Mouse (Mus musculus) lung, postnatal 14 days (tissue): ENCODE measurements around the gene Hoxc12.
A peak's percentile ranks its signal among the peaks of the same experiment; 100 is the strongest.

Experiments used
- DNase-seq: peaks from one replicate; pipeline ENCODE4 v3.0.0; 2021

Gene Hoxc12

GRCm38 (mm10) chr15:102965892-102966775, 29.6 kb downstream of the Hoxc12 start:
- DNase-seq: peak; percentile 62

- no peak for DNase-seq
These were observed 30.3 kb downstream of the Hoxc12 start, which contains the start of gene Hoxc10 for GRCm38 (mm10) chr15:102966776-102967311. Gene Hoxc10 (plus strand): TSS chr15:102966796.

DNA sequence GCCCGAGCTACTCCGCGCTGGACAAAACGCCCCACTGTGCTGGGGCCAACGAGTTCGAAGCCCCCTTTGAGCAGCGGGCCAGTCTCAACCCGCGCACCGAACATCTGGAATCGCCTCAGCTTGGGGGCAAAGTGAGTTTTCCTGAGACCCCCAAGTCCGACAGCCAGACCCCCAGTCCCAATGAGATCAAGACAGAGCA, 30.7 kb downstream of the Hoxc12 start, which contains the start of gene Hoxc5:
Gene Hoxc5 (plus strand): TSS at position 132 of the 199 bp plus-strand sequence.
- DNase-seq: no peak

DNA sequence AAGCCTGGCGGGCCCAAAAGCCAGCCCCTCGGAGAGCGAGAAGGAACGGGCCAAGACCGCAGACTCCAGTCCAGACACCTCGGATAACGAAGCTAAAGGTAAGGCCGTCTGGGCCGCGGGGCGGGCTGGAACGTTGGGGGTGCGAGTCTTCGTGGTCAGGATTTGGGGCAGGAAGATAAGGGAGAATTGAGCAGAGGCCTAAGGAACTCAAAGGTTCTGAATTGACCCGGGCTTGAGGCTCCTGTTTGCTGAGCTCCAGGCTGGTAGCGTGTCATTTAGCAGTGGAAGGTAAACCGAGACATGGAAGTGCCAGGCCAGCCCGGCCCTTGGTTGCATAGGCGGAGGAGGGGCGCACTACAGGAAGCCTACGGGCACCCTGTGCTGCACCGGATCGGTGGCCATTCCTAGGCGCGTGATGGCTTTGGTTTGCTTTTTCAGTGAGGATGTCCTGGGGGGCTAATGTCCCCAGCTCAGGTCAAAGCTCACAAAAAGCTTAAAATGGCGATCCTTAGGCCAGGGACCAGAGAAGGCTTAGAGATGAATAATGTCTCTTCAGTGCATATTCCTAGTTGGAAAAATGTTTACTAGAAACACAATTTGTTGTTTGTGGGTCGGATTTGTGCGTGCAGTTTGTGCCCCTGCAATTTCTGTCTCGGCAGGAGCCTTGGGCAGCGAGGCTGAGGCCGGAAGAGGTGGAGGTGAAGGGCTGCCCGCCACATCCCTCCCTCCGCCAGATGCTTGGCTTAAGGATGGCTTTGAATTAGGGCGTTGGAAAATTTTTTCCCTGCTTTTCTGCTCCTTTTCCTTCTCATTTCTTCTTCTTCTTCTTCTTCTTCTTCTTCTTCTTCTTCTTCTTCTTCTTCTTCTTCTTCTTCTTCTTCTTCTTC, 31.2 kb downstream of the Hoxc12 start:
- DNase-seq: no peak

GRCm38 (mm10) chr15:102969296-102969695, 32.7 kb downstream of the Hoxc12 start:
- no peak for DNase-seq

DNA sequence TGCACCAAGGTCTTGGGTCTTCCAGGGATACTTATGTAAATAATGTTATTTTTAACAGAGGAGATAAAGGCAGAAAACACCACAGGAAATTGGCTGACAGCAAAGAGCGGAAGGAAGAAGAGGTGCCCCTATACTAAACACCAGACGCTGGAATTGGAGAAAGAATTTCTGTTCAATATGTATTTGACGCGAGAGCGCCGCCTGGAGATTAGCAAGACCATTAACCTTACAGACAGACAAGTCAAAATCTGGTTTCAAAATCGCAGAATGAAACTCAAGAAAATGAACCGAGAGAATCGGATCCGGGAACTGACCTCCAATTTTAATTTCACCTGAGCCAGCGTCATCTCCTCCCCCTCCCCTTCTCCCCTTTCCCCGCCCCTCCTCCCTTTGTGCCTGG, 34.2 kb downstream of the Hoxc12 start:
- DNase-seq: no peak

- no peak for DNase-seq
These were observed 35.7 kb downstream of the Hoxc12 start for GRCm38 (mm10) chr15:102972254-102972653.

- DNase-seq: no peak
These were observed 36.2 kb downstream of the Hoxc12 start for GRCm38 (mm10) chr15:102972753-102973152.

DNA sequence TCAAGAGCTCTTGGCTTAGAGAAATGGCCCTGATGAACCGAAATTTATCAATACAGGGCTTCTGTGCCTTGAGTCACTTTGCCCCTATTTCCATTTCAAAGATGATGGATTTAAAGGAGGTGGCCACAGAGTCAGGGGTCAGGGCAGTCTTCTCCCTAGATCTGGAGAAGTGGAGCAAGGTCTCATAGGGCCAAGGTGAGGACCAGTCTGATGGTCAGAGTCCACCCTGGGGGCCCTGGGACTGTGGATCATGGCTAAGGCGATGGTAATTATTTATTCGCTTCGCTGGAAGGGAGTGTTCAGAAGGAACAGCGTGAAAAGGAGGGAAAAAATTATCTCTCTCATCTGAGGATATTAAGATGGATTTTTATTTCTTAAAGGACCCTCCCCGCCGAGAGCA, 38.5 kb downstream of the Hoxc12 start:
- no peak for DNase-seq

DNA sequence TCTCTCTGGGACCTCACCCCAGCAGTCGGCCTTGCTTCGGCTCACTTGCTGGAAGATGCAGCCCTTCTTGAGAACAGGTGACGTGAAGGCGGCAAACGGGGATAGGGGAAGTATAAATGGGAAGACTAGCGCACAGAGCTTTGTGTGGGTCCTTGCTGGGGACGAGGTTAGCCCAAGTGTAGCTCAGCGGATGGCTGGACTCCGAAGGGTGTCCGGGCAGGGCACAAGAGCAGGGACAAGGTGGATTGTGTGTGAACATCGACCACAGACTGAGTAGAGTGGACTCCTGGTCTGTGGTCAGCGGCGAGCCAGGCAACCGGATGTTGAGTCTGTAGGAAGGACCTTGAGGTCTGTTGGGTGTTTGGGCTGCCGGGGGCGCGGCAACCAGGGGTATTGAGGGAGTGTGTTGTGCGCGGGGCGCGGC, 39.1 kb downstream of the Hoxc12 start:
- no peak for DNase-seq

DNA sequence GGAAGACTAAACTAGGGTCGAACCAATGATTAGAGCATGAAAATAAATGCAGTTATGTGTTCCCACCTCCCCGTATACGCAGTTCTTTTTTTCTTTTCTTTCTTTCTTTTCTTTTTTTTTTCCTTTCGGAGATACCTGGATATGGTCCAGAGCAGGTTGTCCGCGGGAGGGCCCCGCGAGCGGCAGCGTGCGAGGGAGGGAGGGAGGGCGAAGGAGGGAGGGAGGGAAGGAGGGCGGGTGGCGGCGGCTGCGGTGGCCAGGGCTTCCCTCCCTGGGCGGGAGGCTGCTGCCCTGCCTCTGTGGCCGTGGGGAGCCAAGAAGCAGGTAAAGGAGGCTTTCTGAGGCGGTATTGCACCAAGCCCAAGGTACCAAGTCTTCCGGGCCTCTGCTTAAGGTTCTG, 39.6 kb downstream of the Hoxc12 start, which contains the start of gene Hoxc9:
Gene Hoxc9 (plus strand): TSS at position 269 of the 400 bp plus-strand sequence.
- DNase-seq: no peak

DNA sequence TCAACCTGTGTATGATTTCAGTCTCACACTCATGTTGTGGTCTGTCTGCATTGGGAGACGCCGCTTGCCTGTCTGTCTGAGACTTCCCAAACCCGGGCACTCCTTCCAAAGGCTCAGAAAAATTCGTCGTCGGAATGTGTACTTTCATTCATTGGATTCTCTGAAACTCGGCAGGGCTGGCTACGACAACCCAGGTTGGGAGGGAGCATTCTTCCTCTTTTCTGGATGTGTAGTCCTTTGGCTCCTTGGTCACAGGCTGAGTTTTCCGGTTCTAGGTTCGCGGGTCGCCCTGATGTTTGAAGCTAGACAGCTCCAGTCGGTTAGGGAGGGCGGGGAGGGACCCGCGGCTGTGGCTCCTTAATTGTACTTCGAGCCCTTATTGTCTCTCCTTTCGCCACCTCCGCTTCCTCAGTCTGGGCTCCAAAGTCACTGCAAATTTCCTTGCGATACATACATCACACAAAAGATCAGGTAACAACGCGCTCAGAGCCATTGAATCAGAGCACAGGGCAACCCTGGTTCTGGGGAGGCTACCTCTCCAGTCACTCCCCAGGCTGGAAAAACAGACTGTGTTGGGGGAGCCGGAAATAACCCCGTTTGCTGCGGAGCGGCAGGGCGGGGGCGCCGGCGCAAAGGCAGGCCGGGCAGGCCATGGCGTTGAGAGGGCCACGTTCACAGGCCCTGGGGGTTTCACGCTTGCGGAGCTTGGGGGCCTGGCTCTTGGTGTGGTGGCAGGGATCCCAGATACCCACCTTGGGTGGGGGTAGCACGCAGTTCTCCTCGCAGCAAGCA, 40.3 kb downstream of the Hoxc12 start:
- DNase-seq: no peak

DNA sequence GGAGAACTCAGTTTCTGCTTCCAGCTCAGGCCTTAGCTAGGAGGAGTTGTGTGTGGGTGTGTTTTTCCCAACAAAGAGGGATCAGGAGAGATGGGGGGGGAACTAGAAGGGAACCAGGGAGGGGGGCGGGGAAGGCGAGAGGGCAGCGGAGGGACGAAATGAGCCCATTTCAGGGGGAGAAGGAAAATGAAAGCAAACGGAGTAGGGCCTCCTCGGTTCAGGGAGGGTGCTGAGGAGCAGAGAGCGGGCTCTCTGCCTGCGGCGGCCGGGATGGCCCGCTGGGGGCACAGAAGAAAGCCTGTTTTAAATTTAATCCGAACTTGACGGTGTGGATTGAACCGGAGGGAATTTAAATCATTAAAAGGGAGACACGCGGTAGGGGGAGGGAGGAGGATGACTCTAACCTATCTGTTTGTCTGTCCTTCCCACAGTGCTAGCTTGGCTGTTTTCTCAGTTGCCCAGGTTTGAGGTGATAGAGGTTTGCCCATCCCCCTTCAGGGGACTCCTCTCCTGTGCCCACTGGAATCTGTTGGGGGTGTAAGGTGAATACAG, 40.9 kb downstream of the Hoxc12 start:
- no peak for DNase-seq

- no peak for DNase-seq
These were observed 42.3 kb downstream of the Hoxc12 start for GRCm38 (mm10) chr15:102978615-102979515.

DNA sequence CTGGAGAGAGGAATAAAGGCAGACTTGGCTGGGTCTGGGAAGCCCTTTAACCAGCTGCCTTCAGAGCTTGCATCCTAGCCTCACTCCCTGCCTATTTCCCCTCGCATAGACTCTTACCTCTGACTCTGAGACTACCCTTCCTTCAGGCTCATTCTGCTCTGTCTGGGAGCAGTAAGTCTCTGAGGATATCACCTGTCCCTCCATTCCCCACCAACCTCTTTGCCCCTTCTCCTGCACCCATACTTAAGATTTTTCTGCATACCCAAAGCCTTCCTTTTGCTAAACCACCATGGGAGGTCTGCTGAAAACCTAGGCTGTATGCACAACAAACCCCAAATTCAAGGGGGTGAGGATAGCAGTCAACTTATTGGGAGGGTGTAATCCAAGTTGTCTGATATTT, 43.4 kb downstream of the Hoxc12 start:
- DNase-seq: no peak

DNA sequence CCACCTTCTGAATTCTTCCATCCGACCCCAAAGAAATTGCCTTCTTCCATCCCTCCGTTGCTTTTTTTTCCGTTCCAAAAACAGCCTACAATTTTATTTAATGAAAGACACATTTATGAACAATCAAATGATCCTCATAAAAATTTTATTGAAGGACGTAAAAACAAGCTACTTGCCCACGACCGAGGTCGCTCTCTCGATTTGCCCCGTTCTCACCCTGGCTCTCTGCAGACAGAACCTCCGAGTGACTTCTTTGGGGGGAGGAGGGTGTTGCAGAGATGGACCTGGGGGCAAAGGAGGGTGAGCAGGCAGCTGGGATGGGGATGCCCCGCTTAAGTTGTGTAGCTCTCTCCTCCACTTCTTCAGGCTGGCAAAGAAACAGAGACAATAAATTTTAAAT, 43.8 kb downstream of the Hoxc12 start:
- DNase-seq: no peak

DNA sequence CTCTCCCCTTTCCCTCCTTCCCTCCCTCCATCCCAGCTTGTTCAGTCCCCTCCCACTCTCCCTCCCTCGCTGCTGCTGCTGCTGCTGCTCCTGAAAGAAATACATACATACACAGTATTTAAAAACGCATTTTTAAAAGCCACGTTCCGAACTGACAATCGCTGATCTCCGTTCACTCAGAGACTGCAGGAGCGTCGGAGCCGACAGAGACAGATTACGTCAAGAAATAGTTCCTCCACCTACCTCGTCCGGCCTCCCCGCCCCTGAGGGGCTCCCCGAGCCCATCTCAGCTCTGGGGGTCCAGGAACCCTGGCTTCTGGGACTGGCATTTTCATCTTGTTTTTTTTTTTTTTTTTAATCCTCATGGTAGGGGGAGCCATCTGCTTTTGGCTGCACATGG, 44.4 kb downstream of the Hoxc12 start:
- no peak for DNase-seq

DNA sequence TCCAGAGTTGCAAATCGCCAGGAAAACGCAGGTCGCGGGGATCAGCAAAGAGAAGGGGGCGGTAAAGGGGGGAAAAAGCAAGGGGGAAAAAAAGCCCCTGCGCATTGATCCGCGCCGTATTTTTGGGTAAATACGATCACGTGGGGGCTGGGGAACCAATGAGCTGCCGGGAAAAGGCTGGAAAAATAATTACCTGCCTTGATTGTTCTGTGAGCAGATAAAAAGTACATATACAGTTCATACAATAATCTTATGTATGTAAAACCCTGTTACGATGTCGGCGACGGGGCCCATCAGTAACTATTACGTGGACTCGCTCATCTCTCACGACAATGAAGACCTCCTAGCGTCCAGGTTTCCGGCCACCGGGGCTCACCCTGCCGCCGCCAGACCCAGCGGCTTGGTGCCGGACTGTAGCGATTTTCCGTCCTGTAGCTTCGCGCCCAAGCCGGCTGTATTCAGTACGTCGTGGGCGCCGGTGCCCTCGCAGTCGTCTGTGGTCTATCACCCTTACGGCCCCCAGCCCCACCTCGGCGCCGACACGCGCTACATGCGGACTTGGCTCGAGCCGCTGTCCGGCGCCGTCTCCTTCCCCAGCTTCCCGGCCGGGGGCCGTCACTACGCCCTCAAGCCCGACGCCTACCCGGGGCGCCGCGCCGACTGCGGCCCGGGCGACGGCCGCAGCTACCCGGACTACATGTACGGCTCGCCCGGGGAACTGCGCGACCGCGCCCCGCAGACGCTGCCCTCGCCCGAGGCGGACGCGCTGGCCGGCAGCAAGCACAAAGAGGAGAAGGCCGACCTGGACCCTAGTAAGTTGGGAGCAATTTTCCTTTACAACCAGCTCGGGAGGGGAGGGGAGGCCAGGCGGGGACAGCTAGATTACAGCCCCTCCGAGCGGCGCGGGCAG, 45.1 kb downstream of the Hoxc12 start:
- DNase-seq: no peak

GRCm38 (mm10) chr15:102983716-102984115, 47.2 kb downstream of the Hoxc12 start:
- no peak for DNase-seq

DNA sequence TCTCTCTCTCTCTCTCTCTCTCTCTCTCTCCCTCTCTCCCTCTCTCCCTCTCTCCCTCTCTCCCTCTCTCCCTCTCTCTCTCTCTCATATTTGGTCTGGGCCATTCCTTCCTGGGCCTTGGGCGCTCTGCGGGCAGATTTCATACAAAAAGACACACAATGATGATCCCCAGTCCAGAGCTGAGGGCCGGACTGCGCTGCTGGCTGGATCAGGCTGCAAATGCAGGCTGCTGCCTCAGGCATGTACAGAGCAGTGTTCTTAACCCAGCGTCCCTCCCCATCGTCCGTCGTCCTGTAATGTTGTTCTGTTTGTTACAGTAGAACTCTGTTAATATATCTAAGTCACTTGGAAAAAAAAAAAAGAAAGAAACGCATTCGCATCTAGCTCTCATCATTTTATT, 48.0 kb downstream of the Hoxc12 start:
- DNase-seq: no peak
